Mouse (Mus musculus) C2C12 (cell line): ENCODE data around the gene Smurf1. TPM values are rescaled to one million over a fixed set of nuclear protein-coding genes. Genes with fewer than 3 reads are reported as not detected.
A peak's percentile ranks its signal among the peaks of the same experiment; 100 is the strongest.

ENCODE experiments used
- H3K27me3 ChIP-seq: one replicate; pipeline ENCODE4 v1.6.1; 2011; ENCODE audit not compliant: control insufficient read depth, insufficient read depth, insufficient read length
- H3K36me3 ChIP-seq: one replicate; pipeline ENCODE4 v1.6.1; 2011; ENCODE audit not compliant: control insufficient read depth, insufficient read depth
- H3K4me3 ChIP-seq: one replicate; pipeline ENCODE4 v1.5.1; 2011; ENCODE audit warnings: mild to moderate bottlenecking, control low read depth; ENCODE audit not compliant: poor library complexity, insufficient read depth, severe bottlenecking
- H3K79me2 ChIP-seq: one replicate; pipeline ENCODE4 v1.6.1; 2011; ENCODE audit not compliant: control insufficient read depth, insufficient read depth
- H3K79me3 ChIP-seq: one replicate; pipeline ENCODE4 v1.6.1; 2011; ENCODE audit warnings: low read depth, control low read depth
- H3ac ChIP-seq: one replicate; pipeline ENCODE3; 2011; ENCODE audit warnings: low read depth; ENCODE audit not compliant: control insufficient read depth, insufficient read length
- CEBPB ChIP-seq: IDR thresholded peaks from one replicate; pipeline ENCODE4 v1.6.1; 2011; ENCODE audit warnings: low read depth, mild to moderate bottlenecking, control low read depth, moderate library complexity
- CTCF ChIP-seq: IDR thresholded peaks from one replicate; pipeline ENCODE4 v1.5.1; 2011; ENCODE audit not compliant: control insufficient read depth, insufficient read depth, insufficient read length
- FOSL1 ChIP-seq: IDR thresholded peaks from one replicate; pipeline ENCODE4 v1.8.0; 2011; ENCODE audit warnings: mild to moderate bottlenecking, low read length; ENCODE audit not compliant: poor library complexity, insufficient read depth, severe bottlenecking
- MAX ChIP-seq: IDR thresholded peaks from one replicate; pipeline ENCODE4 v1.6.1; 2011; ENCODE audit warnings: mild to moderate bottlenecking, control low read depth
- MYOD1 ChIP-seq: IDR thresholded peaks from one replicate; pipeline ENCODE4 v1.6.1; 2011; ENCODE audit warnings: low read depth; ENCODE audit not compliant: control insufficient read depth, insufficient read length
- MYOG ChIP-seq: IDR thresholded peaks from one replicate; pipeline ENCODE4 v1.6.1; 2011; ENCODE audit not compliant: control insufficient read depth, insufficient read length; ENCODE audit errors: extremely low read depth
- USF1 ChIP-seq: IDR thresholded peaks from one replicate; pipeline ENCODE4 v1.6.1; 2011; ENCODE audit warnings: low read depth, mild to moderate bottlenecking, control low read depth, moderate library complexity
- polyA plus RNA-seq: library from polyadenylated mRNA; unstranded; fragments of >200 nt; fragmentation: generic; extraction: Trizol; gene quantifications from one replicate; pipeline ENCODE4 v1.2.1, GENCODE M21; 2012; ENCODE audit warnings: missing spikeins

Smurf1 gene
- polyA plus RNA-seq, 1 experiment = 39.1 TPM

GRCm38 (mm10) chr5:144987561-144987960, 21.9 kb upstream of the Smurf1 start:
- TF ChIP-seq MYOD1 (no peak), CTCF (no peak), MAX (no peak), FOSL1 (no peak), CEBPB (no peak), USF1 (no peak), MYOG (no peak)
- H3K79me2 ChIP-seq = no peaks in the 10 kb centered on the region
- H3K4me3 ChIP-seq = peak overlapping the region; percentile 6
- H3ac ChIP-seq = no peak overlapping the region
- H3K36me3 ChIP-seq = no peaks in the 10 kb centered on the region
- H3K27me3 ChIP-seq = no peaks in the 10 kb centered on the region
- H3K79me3 ChIP-seq = no peaks in the 10 kb centered on the region

GRCm38 (mm10) chr5:144984839-144985238, 19.2 kb upstream of the Smurf1 start:
- no peaks in the 10 kb centered on the region for H3K79me2 ChIP-seq
- no peaks in the 10 kb centered on the region for H3K79me3 ChIP-seq
- TF ChIP-seq MAX = no peak
- TF ChIP-seq MYOD1 = no peak
- no peak for TF ChIP-seq USF1
- TF ChIP-seq MYOG = no peak
- no peak overlapping the region for H3K4me3 ChIP-seq
- H3K36me3 ChIP-seq = no peaks in the 10 kb centered on the region
- no peak overlapping the region for H3ac ChIP-seq
- no peaks in the 10 kb centered on the region for H3K27me3 ChIP-seq

GRCm38 (mm10) chr5:144983227-144983626, 17.6 kb upstream of the Smurf1 start:
- H3ac ChIP-seq = no peak overlapping the region
- no peaks in the 10 kb centered on the region for H3K79me3 ChIP-seq
- no peak for TF ChIP-seq MYOG
- TF ChIP-seq FOSL1 = no peak
- no peak for TF ChIP-seq CTCF
- H3K36me3 ChIP-seq = no peaks in the 10 kb centered on the region
- H3K27me3 ChIP-seq = no peaks in the 10 kb centered on the region
- no peak overlapping the region for H3K4me3 ChIP-seq
- H3K79me2 ChIP-seq = no peaks in the 10 kb centered on the region

GRCm38 (mm10) chr5:144979110-144979509, 13.5 kb upstream of the Smurf1 start:
- no peak overlapping the region for H3K4me3 ChIP-seq
- no peak overlapping the region for H3ac ChIP-seq
- H3K79me2 ChIP-seq = no peaks in the 10 kb centered on the region
- TF ChIP-seq MYOD1 = no peak
- TF ChIP-seq MYOG = no peak
- TF ChIP-seq CEBPB = no peak
- no peak for TF ChIP-seq FOSL1
- no peak for TF ChIP-seq CTCF
- no peak for TF ChIP-seq MAX
- no peak for TF ChIP-seq USF1
- no peaks in the 10 kb centered on the region for H3K36me3 ChIP-seq
- H3K27me3 ChIP-seq = no peaks in the 10 kb centered on the region
- H3K79me3 ChIP-seq = no peaks in the 10 kb centered on the region

- Histone ChIP-seq H3K27me3 (no peaks in the 10 kb centered on the region), H3K4me3 (no peak overlapping the region), H3K79me2 (no peaks in the 10 kb centered on the region), H3K79me3 (no peaks in the 10 kb centered on the region), H3ac (no peak overlapping the region), H3K36me3 (no peaks in the 10 kb centered on the region)
- no peak for TF ChIP-seq CTCF
- no peak for TF ChIP-seq MYOD1
- TF ChIP-seq MYOG = no peak
- TF ChIP-seq MAX = no peak
These were observed 13.0 kb upstream of the Smurf1 start for GRCm38 (mm10) chr5:144978533-144979107.

GRCm38 (mm10) chr5:144971266-144971665, 5.6 kb upstream of the Smurf1 start:
- TF ChIP-seq USF1 = no peak
- TF ChIP-seq CEBPB = no peak
- H3K79me2 ChIP-seq = no peaks in the 10 kb centered on the region
- H3K27me3 ChIP-seq = no peaks in the 10 kb centered on the region
- H3K4me3 ChIP-seq = no peak overlapping the region
- no peaks in the 10 kb centered on the region for H3K79me3 ChIP-seq
- H3ac ChIP-seq = no peak overlapping the region
- no peaks in the 10 kb centered on the region for H3K36me3 ChIP-seq
